Comparison of ENCODE assay signal across 9 mouse cellular contexts in the genomic region with DNA sequence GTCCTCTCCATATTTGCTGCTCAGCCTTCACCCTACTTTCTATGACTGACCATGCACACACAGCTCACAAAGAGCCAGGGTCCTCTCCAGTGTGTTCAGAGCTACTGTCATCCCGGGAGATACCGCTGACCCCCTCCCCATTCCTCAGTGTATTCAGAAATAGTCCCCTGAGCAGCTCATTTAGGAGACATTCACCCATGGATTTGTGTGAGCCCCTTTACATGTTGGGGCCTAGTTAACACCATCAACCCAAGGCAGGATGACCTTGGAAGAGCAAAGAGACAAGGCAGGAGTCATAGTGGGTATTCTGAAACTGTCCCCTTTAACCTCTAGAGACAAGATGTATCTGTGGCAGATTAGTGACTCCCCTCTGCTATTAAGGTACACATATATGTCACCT.
DNase-seq lines count a peak whose midpoint lies in the region; ATAC-seq and TF ChIP-seq lines count a peak whose summit lies in the region.
"Had no signal": no experiment of that assay in that cellular context is flagged by ENCODE, and none has a peak within 500 bp of the region (broad histone marks: within the 10 kb centered on the region; RNA-seq: fewer than 3 reads in every experiment).

No protein-coding gene starts in this region.

- no peaks in the 10 kb centered on the region for H3K36me3 ChIP-seq in kidney, embryonic 14.5 days (ENCODE audit: control insufficient read depth, insufficient read depth, low read length)
- no peaks in the 10 kb centered on the region for H3K36me3 ChIP-seq in embryonic facial prominence, embryonic 14.5 days (ENCODE audit: control insufficient read depth, insufficient read depth, low read length)
- H3K36me3 ChIP-seq in liver, embryonic 11.5 days (ENCODE audit: control insufficient read depth, insufficient read depth, low read length) = no peaks in the 10 kb centered on the region
- H3K36me3 ChIP-seq: midbrain, embryonic 13.5 days had no signal

- TF ChIP-seq CTCF in bone marrow macrophage, adult 2 months (IDR thresholded peaks at IDR 0.05; ENCODE audit: low read depth, low read length) = no peak

- peak overlapping the region; percentile 89 for H3K27ac ChIP-seq in kidney, embryonic 14.5 days (ENCODE audit: low read depth, low read length)
- H3K27ac ChIP-seq in bone marrow macrophage, adult 2 months (ENCODE audit: insufficient read depth, low read depth, low read length) = peak overlapping the region; percentile 78
- H3K27ac ChIP-seq in embryonic facial prominence, embryonic 14.5 days (replicated peaks; ENCODE audit: low read depth, low read length) = peak overlapping the region; percentile 23
- peak overlapping the region; percentile 57 for H3K27ac ChIP-seq in liver, embryonic 11.5 days (ENCODE audit: low read depth, low read length)
- H3K27ac ChIP-seq: midbrain, embryonic 13.5 days had no signal

- H3K4me2 ChIP-seq in kidney, embryonic 14.5 days (replicated peaks; ENCODE audit: low read depth, low read length) = no peak overlapping the region
- H3K4me2 ChIP-seq in embryonic facial prominence, embryonic 14.5 days (ENCODE audit: low read depth, low read length) = no peak overlapping the region
- H3K4me2 ChIP-seq in liver, embryonic 11.5 days = no peak overlapping the region
- H3K4me2 ChIP-seq: midbrain, embryonic 13.5 days had no signal

- TF ChIP-seq POLR2A in bone marrow macrophage, adult 2 months (IDR thresholded peaks at IDR 0.05; ENCODE audit: borderline replicate concordance, low read depth, low read length) = no peak

- H3K4me1 ChIP-seq in kidney, embryonic 14.5 days (ENCODE audit: control insufficient read depth, insufficient read depth, low read length) = peaks cover 18% of the 10 kb centered on the region
- peaks cover 54% of the 10 kb centered on the region for H3K4me1 ChIP-seq in bone marrow macrophage, adult 2 months (ENCODE audit: control insufficient read depth, insufficient read depth, low read length)
- no peaks in the 10 kb centered on the region for H3K4me1 ChIP-seq in embryonic facial prominence, embryonic 14.5 days (ENCODE audit: control insufficient read depth, insufficient read depth, low read length)
- H3K4me1 ChIP-seq in liver, embryonic 11.5 days (replicated peaks; ENCODE audit: control insufficient read depth, insufficient read depth, low read length) = peaks cover 24% of the 10 kb centered on the region

- no peak for DNase-seq in kidney, postnatal 10 days
- no peak for DNase-seq in embryonic facial prominence, embryonic 14.5 days (ENCODE audit: low spot score)
- DNase-seq in liver, embryonic 11.5 days (ENCODE audit: low spot score) = no peak
- no peak for DNase-seq in thymus, postnatal 14 days
- no peak for DNase-seq in ovary, postnatal 10 days (ENCODE audit: low spot score)
- DNase-seq: cerebellum, adult 11-12 months had no signal

- H3K9ac ChIP-seq in kidney, embryonic 14.5 days (ENCODE audit: low read depth, low read length) = no peak overlapping the region
- H3K9ac ChIP-seq in embryonic facial prominence, embryonic 14.5 days (ENCODE audit: low read depth, low read length) = no peak overlapping the region
- no peak overlapping the region for H3K9ac ChIP-seq in liver, embryonic 11.5 days (ENCODE audit: low read depth, low read length)
- H3K9ac ChIP-seq: midbrain, embryonic 13.5 days had no signal

- 90% methylated on average over 2 of the region's 2 CpGs for WGBS in kidney, embryonic 14.5 days
- WGBS in embryonic facial prominence, embryonic 14.5 days = 97% methylated on average over 2 of the region's 2 CpGs
- WGBS in liver, embryonic 11.5 days = 90% methylated on average over 2 of the region's 2 CpGs

- no peak overlapping the region for H3K4me3 ChIP-seq in kidney, embryonic 14.5 days (ENCODE audit: low read length)
- H3K4me3 ChIP-seq in bone marrow macrophage, adult 2 months (ENCODE audit: insufficient read depth, low read length) = no peak overlapping the region
- no peak overlapping the region for H3K4me3 ChIP-seq in embryonic facial prominence, embryonic 14.5 days (ENCODE audit: low read depth, low read length)
- H3K4me3 ChIP-seq in liver, embryonic 11.5 days (ENCODE audit: low read depth, low read length) = no peak overlapping the region
- H3K4me3 ChIP-seq: midbrain, embryonic 13.5 days had no signal

- no peaks in the 10 kb centered on the region for H3K9me3 ChIP-seq in kidney, embryonic 14.5 days (ENCODE audit: control insufficient read depth, low read length)
- no peaks in the 10 kb centered on the region for H3K9me3 ChIP-seq in embryonic facial prominence, embryonic 14.5 days (ENCODE audit: control insufficient read depth, low read length)
- H3K9me3 ChIP-seq in liver, embryonic 11.5 days (ENCODE audit: control insufficient read depth, low read length) = no peaks in the 10 kb centered on the region
- H3K9me3 ChIP-seq: midbrain, embryonic 13.5 days had no signal

- no peak for ATAC-seq in kidney, embryonic 14.5 days (ENCODE audit: low FRiP score, low TSS enrichment)
- ATAC-seq in embryonic facial prominence, embryonic 14.5 days (ENCODE audit: low read depth) = no peak
- no peak for ATAC-seq in liver, embryonic 11.5 days (replicated peaks; ENCODE audit: low FRiP score)

- no peaks in the 10 kb centered on the region for H3K27me3 ChIP-seq in kidney, embryonic 14.5 days (ENCODE audit: control insufficient read depth, insufficient read depth, low read length)
- no peaks in the 10 kb centered on the region for H3K27me3 ChIP-seq in embryonic facial prominence, embryonic 14.5 days (replicated peaks; ENCODE audit: control insufficient read depth, insufficient read depth, low read length)
- H3K27me3 ChIP-seq in liver, embryonic 11.5 days (replicated peaks; ENCODE audit: control insufficient read depth, insufficient read depth, low read length) = no peaks in the 10 kb centered on the region

Comparison
In these comparisons a context has a peak if more than half of its experiments do, and no peak if none do; other contexts are left out.
1. H3K27ac ChIP-seq: peak in every context shown above with its lines; median percentile 89 in kidney, embryonic 14.5 days; 78 in bone marrow macrophage, adult 2 months; 57 in liver, embryonic 11.5 days; 23 in embryonic facial prominence, embryonic 14.5 days.